12 mouse cellular contexts compared by ENCODE assay signal in genomic region chr5:27873240-27874082, GRCm38 (mm10). TPM values are rescaled to one million over a fixed set of nuclear protein-coding genes. Genes with fewer than 3 reads are reported as not detected.
A peak's percentile ranks its signal among the peaks of the same experiment; 100 is the strongest.
DNase-seq lines count a peak whose midpoint lies in the region; ATAC-seq and TF ChIP-seq lines count a peak whose summit lies in the region.
"Had no signal": no experiment of that assay in that cellular context is flagged by ENCODE, and none has a peak within 500 bp of the region (broad histone marks: within the 10 kb centered on the region; RNA-seq: fewer than 3 reads in every experiment).

No protein-coding gene starts in this region.

- H3K27me3 ChIP-seq in heart, embryonic 11.5 days (ENCODE audit: control insufficient read depth, insufficient read depth, low read length) = no peaks in the 10 kb centered on the region
- H3K27me3 ChIP-seq: liver, embryonic 15.5 days had no signal

- 53% methylated on average over 8 of the region's 8 CpGs for whole genome bisulfite sequencing in lung, adult 2 months
- WGBS in heart, embryonic 11.5 days (ENCODE audit: insufficient replicate concordance) = 66% methylated on average over 8 of the region's 8 CpGs

- H3K4me1 ChIP-seq in lung, adult 2 months (ENCODE audit: control insufficient read depth, insufficient read depth, low read length) = no peaks in the 10 kb centered on the region
- H3K4me1 ChIP-seq in heart, embryonic 11.5 days (ENCODE audit: control insufficient read depth, insufficient read depth, low read length) = no peaks in the 10 kb centered on the region
- H3K4me1 ChIP-seq: liver, embryonic 15.5 days had no signal

- DNase-seq in cerebellum, postnatal 4 days (ENCODE audit: low spot score in 2 of 2) = no peak
- DNase-seq in frontal cortex, postnatal 14 days (ENCODE audit: low spot score in 2 of 2) = peak; percentile 14 to 19
- DNase-seq in left cerebral cortex, adult 18-20 months (ENCODE audit: low spot score in 2 of 2) = peak; percentile 21 to 38
- peak; percentile 54 for DNase-seq in right cerebral cortex, adult 18-20 months
- no peak for DNase-seq in gastrocnemius, adult 8-10 months (ENCODE audit: low spot score in 2 of 2)
- DNase-seq in lung, adult 2 months = no peak

- H3K27ac ChIP-seq in heart, embryonic 11.5 days (ENCODE audit: low read depth, low read length) = no peak overlapping the region
- H3K27ac ChIP-seq: liver, embryonic 15.5 days had no signal

- no peak overlapping the region for H3K9ac ChIP-seq in heart, embryonic 11.5 days (ENCODE audit: low read depth, low read length)
- H3K9ac ChIP-seq: liver, embryonic 15.5 days had no signal

- ATAC-seq in cerebellum, adult (ENCODE audit: insufficient number of reproducible peaks, low FRiP score, low TSS enrichment) = peak; percentile 56
- no peak for ATAC-seq in heart, embryonic 11.5 days (replicated peaks; ENCODE audit: insufficient number of reproducible peaks, low FRiP score, low TSS enrichment)

- no peaks in the 10 kb centered on the region for H3K36me3 ChIP-seq in heart, embryonic 11.5 days (ENCODE audit: control insufficient read depth, insufficient read depth, low read length)
- H3K36me3 ChIP-seq: liver, embryonic 15.5 days had no signal

- no peak overlapping the region for H3K4me3 ChIP-seq in lung, adult 2 months (replicated peaks; ENCODE audit: extremely low read depth, low read depth, low read length)
- no peak overlapping the region for H3K4me3 ChIP-seq in heart, embryonic 11.5 days (ENCODE audit: low read depth, low read length)
- H3K4me3 ChIP-seq: liver, embryonic 15.5 days had no signal

- no peak overlapping the region for H3K4me2 ChIP-seq in heart, embryonic 11.5 days
- H3K4me2 ChIP-seq: liver, embryonic 15.5 days had no signal

- no peak for TF ChIP-seq CTCF in lung, adult 2 months (IDR thresholded peaks at IDR 0.05; ENCODE audit: insufficient read depth, low read length)

- H3K9me3 ChIP-seq in heart, embryonic 11.5 days (replicated peaks; ENCODE audit: control insufficient read depth, low read length) = no peaks in the 10 kb centered on the region
- H3K9me3 ChIP-seq: liver, embryonic 15.5 days had no signal

- TF ChIP-seq POLR2A in lung, adult 2 months (IDR thresholded peaks at IDR 0.05; ENCODE audit: borderline replicate concordance, extremely low read depth, low read depth, low read length) = no peak

RNA-seq across cellular contexts. Expression of gene Htr5a, which starts 31.5 kb away (rescaled TPM):
- 10 to 100 TPM; 13.4 to 15.4 TPM for total RNA-seq in left cerebral cortex, adult 18-20 months (2021)
- total RNA-seq in gastrocnemius, adult 8-10 months (2022) = not detected
- polyA plus RNA-seq in lung, adult 2 months (2012; rRNA removed) = not detected in 2 replicates
- not detected in 2 replicates for polyA plus RNA-seq in heart, embryonic 11.5 days (2014; fragmentation: Nextera tagmentation; extraction: Ambion mirVana)
- polyA plus RNA-seq: embryonic facial prominence, embryonic 11.5 days; heart, postnatal 0 days; liver, embryonic 15.5 days; spleen, adult 2 months had no signal

Comparison
In these comparisons a context has a peak if more than half of its experiments do, and no peak if none do; other contexts are left out.
1. DNase-seq: peak in frontal cortex, postnatal 14 days (2 of 2), left cerebral cortex, adult 18-20 months (2 of 2) and right cerebral cortex, adult 18-20 months (single experiment); none in cerebellum, postnatal 4 days (0 of 2), gastrocnemius, adult 8-10 months (0 of 2) and lung, adult 2 months (single experiment).
2. RNA of gene Htr5a, which starts 31.5 kb away (total RNA-seq): 13.4 to 15.4 TPM in left cerebral cortex, adult 18-20 months; not detected in gastrocnemius, adult 8-10 months; every median in the first group is over 10 times any median in the second.